Mouse (Mus musculus): ENCODE measurements around the gene Ube2n. TPM values are rescaled to one million over a fixed set of nuclear protein-coding genes. Genes with fewer than 3 reads are reported as not detected.

Ube2n gene
- 22.6 TPM for polyA plus RNA-seq (2015; fragmentation: Illumina TruSeq; extraction: RNeasy Lipid Tissue Mini Kit (QIAGEN cat#74804); ENCODE audit: insufficient read depth, low read depth, low replicate concordance)

DNA sequence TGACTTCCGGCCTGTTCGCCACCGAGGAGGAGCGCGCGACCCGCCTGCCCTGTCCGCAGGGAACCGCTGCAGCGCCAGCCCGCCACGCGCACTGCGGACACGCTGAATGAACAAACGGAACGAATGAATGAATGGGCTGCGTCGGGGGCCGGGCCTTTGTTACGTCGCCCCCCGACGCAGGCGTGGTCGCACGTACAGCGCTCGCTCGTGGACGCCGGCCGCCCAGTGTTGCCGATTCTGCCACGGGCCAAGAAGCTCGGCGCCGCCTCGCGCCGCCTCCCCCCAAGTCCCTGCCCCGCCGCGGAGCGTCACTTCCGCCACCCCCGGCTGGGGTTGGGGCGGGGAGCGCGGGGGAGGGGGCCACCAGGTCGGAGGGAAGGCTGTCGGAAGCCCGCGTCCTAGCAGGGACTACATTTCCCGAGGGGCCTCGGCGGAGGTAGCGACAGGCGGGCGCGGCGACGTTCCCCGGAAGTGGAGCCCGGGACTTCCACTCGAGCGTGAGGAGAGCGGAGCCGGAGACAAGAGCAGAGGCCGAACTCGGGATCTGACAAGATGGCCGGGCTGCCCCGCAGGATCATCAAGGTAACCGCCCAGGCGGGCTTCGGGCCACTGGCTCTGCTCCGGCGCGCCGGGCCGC lies at the start of gene Ube2n:
TSS of gene Ube2n (plus strand) at position 490 of the 637 bp plus-strand sequence.

DNA sequence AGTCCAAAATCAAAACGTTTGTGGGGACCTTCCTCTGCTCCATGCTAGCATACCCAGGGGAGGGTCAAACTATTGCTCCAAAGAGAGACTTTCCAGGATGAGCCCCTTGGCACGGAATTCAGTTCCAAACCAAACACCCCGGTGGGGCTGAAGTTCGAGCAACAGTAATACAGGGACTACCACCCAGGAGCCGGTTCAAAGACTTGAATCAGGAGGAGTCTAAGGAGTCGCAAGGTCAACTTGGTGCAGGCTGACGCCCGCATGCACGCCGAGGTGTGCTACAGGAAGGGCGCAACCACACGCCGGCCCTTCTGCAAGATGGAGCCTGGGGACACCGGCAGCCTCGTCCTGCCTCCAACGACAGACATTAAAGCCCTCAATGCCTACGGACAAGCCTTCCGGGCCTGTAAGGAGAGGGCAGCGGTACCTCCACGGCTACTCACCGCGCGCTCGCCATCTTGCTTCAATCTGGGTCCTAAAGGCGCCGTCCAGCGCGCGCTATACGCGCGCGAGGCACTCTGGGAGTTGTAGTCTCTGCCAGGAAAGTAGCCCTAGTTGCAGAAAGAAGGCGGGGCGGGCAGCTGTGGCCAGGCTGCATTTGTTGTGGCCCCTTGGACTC lies 13.4 kb upstream of the Ube2n start, which contains the start of gene Mrpl42:
TSS of gene Mrpl42 (minus strand) at position 478 of the 619 bp plus-strand sequence.

DNA sequence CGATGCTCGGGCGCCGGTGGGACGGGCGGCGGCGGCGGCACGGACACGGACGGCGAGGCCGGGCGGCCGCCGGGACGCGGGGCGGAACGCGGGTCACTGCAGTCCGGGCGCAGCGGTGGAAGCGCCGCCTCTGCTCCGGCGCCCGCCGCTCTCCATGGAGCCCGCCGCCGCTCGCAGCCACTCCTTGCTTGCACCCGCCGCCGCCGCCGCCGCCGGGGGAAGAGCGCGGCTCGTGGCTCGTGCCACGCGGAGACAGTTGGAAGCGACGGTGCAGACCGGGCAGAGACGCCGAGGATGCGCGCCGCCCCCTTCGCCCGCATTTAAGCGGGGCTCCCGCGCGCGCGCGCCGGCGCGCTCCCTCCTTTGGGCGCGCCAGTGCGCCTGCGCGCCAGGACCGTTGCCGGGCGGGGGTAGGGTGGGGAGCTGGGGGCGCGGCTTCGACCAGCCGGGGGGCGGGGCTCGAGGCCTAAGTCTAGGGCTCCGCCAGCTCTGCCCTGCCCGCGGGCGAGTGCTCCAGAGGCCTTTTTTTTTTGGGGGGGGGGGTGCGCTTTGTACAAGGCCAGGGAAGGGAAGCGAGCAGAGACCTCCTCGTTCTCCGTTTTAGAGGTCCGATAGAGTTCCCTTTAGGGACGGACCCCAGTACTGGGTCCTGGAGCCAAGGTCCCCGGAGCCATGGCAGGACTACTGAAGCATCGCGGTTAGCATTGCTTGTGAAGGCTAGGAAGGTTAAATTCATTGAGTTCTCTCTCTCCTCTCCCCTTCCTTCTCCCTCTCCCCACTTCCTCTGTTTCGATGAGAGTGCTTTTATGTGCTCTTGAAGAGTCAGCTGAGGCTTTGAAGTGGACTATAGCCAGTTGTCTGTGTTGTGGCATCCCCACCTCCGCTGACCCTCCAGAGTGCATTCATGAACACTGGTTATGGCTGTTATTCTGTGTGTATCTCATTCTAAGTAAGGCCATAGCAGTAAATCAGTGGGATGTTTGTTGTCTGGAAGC lies 49.2 kb downstream of the Ube2n start, which contains the start of gene Nudt4:
TSS of gene Nudt4 (minus strand) at position 296 of the 995 bp plus-strand sequence.

Other genes starting within 250 kb of the Ube2n start
- 3.1 TPM for gene Cradd, start 191.0 kb upstream of the Ube2n start, polyA plus RNA-seq (2015; fragmentation: Illumina TruSeq; extraction: RNeasy Lipid Tissue Mini Kit (QIAGEN cat#74804); ENCODE audit: insufficient read depth, low read depth, low replicate concordance)
- 6.0 TPM for gene Socs2, start 98.0 kb upstream of the Ube2n start, polyA plus RNA-seq (2015; fragmentation: Illumina TruSeq; extraction: RNeasy Lipid Tissue Mini Kit (QIAGEN cat#74804); ENCODE audit: insufficient read depth, low read depth, low replicate concordance)
- gene Mrpl42, start 13.2 kb upstream of the Ube2n start, polyA plus RNA-seq (2015; fragmentation: Illumina TruSeq; extraction: RNeasy Lipid Tissue Mini Kit (QIAGEN cat#74804); ENCODE audit: insufficient read depth, low read depth, low replicate concordance) = 33.6 TPM
- 21.5 TPM for gene Nudt4, start 49.0 kb downstream of the Ube2n start, polyA plus RNA-seq (2015; fragmentation: Illumina TruSeq; extraction: RNeasy Lipid Tissue Mini Kit (QIAGEN cat#74804); ENCODE audit: insufficient read depth, low read depth, low replicate concordance)
- gene Anapc15-ps, start 158.3 kb downstream of the Ube2n start, polyA plus RNA-seq (2015; fragmentation: Illumina TruSeq; extraction: RNeasy Lipid Tissue Mini Kit (QIAGEN cat#74804); ENCODE audit: insufficient read depth, low read depth, low replicate concordance) = not detected

Data from pancreas, adult 10 weeks (tissue).